Mouse (Mus musculus) embryonic facial prominence, embryonic 12.5 days (tissue): Measurements from ENCODE around the gene Wasf3. TPM values are rescaled to one million over a fixed set of nuclear protein-coding genes. Genes with fewer than 3 reads are reported as not detected.

Experiments
- polyA plus RNA-seq: library from polyadenylated mRNA; unstranded; fragments of >200 nt; fragmentation: Nextera tagmentation; extraction: Ambion mirVana; gene quantifications from 2 replicates; pipeline ENCODE4 v1.2.1, GENCODE M21; 2016

Wasf3 gene
- polyA plus RNA-seq, 1 experiment from 2014 or later: 5.4 TPM

Other genes starting within 250 kb of the Wasf3 start
- gene Gm5565, start 224.4 kb upstream of the Wasf3 start, polyA plus RNA-seq: not detected in 2 replicates
- not detected in 2 replicates for gene Gm6309, start 214.3 kb upstream of the Wasf3 start, polyA plus RNA-seq
- not detected in 2 replicates for gene 1700001J03Rik, start 199.7 kb upstream of the Wasf3 start, polyA plus RNA-seq
- gene Rnf6, start 163.4 kb upstream of the Wasf3 start, polyA plus RNA-seq: 32.1 and 32.8 TPM in 2 replicates
- gene Cdk8, start 153.8 kb upstream of the Wasf3 start, polyA plus RNA-seq: 30.8 and 31.7 TPM in 2 replicates
- gene Gm6408, start 97.0 kb downstream of the Wasf3 start, polyA plus RNA-seq: not detected in 2 replicates
- not detected in 2 replicates for gene Gm6370, start 106.4 kb downstream of the Wasf3 start, polyA plus RNA-seq
- not detected in 2 replicates for gene 4930449I24Rik, start 117.4 kb downstream of the Wasf3 start, polyA plus RNA-seq
- gene Gm3402, start 129.1 kb downstream of the Wasf3 start, polyA plus RNA-seq: not detected in 2 replicates
- gene Gm3404, start 140.8 kb downstream of the Wasf3 start, polyA plus RNA-seq: not detected in 2 replicates
- not detected in 2 replicates for gene Gm3409, start 152.7 kb downstream of the Wasf3 start, polyA plus RNA-seq
- not detected in 2 replicates for gene Gm3415, start 171.2 kb downstream of the Wasf3 start, polyA plus RNA-seq
- gene Gpr12, start 200.3 kb downstream of the Wasf3 start, polyA plus RNA-seq: 0.18 TPM in 1 of 2 replicates, not detected in the other